Mouse (Mus musculus) lung, postnatal 14 days (tissue): ENCODE measurements around the gene Gm49388.
"Not testable (repeated sequence)": the region's sequence is repeated elsewhere in the genome, so short reads cannot be mapped to it uniquely, and the experiment has no call there.

Experiments
- DNase-seq: peaks from one replicate; pipeline ENCODE4 v3.0.0; 2021

The Gm49388 gene

DNA sequence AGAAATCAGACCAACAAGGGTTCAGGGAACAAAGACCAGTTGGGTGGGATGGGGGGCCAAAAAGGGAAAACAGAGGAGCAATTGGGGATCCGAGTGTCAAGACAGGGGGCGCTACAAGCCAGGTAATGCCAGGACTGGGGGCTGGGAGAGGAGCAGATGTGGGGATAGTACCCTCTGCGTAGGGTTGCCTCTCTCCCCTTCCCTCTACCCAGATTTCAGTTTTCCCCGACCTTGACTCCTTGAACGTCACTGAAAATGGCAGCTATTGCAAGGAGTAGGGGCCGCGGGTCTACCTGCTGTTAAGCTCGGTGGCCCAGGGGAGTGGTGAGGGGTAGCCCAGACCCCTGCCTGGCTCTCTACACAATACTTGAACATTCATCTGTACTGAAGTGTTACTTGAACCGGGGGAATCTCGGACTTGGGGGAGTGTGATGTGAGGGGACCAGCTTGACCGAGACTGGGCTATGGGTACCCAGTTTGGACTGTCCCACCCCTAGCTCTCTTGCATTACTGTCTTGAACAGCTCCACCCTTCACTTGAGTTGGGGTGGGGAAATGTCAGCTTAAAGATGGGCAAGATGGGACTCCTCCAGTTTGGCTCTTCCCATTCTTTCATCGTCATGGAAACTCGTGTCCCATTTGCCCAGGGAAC lies 16.9 kb upstream of the Gm49388 start:
- DNase-seq, result no peak

DNA sequence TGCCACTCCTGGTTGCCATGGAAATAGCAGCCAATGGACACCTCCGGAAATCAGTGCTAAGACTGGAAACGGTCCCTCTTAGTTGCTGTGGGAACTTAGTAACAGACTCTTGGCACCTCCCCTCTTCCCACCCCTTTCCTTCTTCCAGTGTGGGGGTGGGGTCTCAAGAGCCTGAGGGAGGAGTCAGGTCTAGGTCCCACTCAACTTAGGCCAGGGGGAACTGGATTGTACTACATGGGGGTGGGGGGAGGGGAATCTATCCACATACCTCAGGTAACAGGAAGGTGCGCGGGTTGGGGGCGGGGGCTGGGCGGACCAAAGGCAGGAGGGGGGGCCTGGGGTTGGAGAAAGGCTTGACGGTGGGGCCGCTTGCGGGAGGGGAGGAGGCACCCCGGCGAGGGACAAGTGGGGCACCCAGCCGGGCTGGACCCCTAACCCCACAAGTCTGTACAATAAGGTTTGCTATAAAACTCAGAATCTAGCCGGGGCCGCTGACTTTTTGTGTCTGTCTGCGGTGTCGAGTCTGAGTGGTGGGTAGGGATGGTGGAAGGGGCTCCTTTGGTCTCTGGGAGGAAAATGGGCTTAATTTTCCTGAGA lies 16.3 kb upstream of the Gm49388 start:
- peak; percentile 95 for DNase-seq

GRCm38 (mm10) chr7:127769651-127770038 lies 15.8 kb upstream of the Gm49388 start, which contains the start of gene Orai3:
Orai3 (plus strand) TSS chr7:127769815.
- DNase-seq, result peak; percentile 90

DNA sequence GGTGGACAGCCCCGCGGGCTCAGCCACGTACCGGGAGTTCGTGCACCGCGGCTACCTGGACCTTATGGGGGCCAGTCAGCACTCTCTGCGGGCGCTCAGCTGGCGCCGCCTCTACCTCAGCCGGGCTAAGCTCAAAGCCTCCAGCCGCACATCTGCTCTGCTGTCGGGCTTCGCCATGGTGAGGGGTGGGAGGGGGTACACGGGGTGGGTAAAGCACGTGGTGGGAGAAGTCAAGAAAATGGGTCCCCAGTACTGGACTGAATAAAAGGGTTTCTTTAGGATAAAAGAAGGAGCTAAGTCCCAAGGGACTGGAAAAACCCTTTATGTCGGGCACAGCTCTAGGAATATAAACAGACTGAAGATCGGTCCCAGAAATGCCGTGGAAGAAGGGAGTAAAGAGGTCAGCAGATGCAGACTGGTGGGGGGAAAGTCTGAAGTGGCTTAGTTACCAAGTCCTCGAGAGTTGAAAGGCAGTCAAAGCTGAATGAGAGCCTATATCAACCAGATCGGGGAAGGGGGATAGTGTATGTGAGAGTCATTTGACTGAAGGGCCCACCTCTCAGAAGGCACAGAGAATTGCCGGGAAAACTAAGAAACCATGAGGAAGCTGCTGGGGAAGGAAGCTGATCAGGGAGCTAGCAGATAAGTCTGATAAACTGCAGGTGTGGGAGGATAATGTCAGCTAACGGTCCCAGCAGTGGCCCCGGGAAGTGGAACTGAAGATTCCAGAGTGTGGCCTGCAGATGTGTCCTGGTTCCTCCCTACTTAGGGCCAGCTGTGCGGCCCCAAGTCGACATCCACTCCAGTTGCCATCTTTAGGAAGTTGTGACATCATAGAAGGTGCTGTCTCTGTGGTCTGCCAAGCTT lies 15.1 kb upstream of the Gm49388 start:
- no peak for DNase-seq

- no peak for DNase-seq
These were observed 14.1 kb upstream of the Gm49388 start for GRCm38 (mm10) chr7:127771262-127771661.

DNA sequence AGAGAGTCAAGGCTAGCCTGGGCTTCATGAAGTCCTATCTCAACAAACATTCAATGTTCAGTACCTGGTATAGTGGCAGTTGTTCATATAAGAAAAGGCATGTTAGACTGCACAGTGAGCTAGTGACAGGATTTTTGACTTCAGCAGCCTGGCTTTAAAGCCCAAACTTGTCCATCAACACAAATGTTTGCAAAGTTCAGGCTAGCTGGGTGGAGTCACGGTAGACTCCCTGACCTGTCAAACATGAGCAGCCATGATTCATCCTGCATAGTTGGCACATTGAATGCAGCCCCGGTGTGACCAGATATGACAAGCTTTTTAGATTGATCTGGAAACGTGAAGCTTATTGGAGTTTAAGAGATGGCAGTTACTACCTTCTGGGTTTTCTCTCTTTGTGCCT lies 13.3 kb upstream of the Gm49388 start:
- DNase-seq, result no peak

- DNase-seq, result no peak
These were observed 12.9 kb upstream of the Gm49388 start for GRCm38 (mm10) chr7:127772557-127772956.

DNA sequence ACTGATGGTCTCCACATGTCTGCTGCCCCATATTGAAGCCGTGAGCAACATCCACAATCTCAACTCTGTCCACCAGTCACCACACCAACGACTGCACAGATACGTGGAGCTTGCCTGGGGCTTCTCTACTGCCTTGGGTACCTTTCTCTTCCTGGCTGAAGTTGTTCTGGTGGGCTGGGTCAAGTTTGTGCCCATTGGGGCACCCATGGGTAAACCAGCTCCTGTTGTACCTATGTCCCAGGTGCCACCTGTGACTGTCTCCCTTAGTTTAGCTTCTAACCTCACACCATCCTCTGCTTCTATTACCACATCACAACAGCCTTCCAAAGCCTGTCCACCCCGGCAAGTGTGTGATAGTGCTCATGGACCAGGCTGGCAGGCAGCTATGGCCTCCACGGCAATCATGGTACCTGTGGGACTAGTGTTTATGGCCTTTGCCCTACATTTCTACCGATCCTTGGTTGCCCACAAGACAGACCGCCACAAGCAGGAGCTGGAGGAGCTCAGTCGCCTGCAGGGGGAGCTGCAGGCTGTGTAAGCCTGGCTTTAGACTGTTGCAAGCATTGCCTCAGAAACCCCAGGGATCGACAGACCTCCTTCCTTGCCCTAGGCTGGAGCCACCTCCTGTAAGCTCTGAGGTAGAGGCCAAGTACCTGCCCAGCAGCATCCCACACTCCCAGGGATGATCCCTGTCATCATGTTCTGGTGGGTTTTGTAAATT lies 11.6 kb upstream of the Gm49388 start:
- peak; percentile 73 for DNase-seq

GRCm38 (mm10) chr7:127775837-127776236 lies 9.6 kb upstream of the Gm49388 start:
- not testable (repeated sequence) for DNase-seq

DNA sequence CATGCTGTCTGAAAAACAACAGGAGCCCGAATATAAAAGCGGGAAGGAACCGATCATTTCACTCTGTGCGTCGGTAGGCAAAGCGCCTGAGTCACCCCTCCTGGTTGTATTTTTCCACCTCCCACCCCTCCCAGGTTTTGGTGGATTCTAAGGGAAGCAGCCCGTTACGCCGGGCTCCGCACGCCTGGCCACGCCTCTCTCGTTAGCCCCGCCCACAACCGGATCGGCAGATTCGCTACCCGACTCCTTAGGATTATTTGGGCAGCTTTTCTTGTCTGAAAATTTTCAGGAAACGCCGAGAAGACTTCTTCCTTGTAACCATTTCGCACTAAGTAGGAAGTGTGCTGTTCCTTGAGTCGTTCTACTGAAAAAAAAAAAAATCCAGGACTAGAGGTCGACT lies 9.0 kb upstream of the Gm49388 start, which contains the start of gene Setd1a:
Gene Setd1a (plus strand): TSS at position 245 of the 400 bp plus-strand sequence.
- DNase-seq, result peak; percentile 94

GRCm38 (mm10) chr7:127776878-127777473 lies 8.4 kb upstream of the Gm49388 start:
- DNase-seq, result peak; percentile 97

GRCm38 (mm10) chr7:127777474-127778266 lies 7.7 kb upstream of the Gm49388 start:
- peak; percentile 62 for DNase-seq

DNA sequence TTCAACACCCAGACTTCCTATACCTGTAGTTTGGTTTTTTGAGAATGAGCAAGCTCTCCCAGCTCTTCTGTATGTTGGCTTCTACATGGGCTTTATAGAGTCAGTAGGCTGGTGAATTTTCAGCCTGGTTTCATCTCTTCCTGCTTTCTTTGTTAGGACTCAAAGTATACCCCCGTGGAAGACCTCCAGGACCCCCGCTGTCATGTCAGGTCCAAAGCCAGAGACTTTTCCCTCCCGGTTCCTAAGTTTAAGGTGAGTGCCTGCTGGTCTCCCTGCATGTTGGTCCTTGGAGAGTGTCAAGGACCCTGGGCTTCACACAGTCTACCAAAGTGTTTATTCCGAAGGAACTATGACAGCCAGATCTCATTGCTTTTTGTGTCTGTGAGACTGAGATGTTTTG lies 7.1 kb upstream of the Gm49388 start:
- DNase-seq, result no peak

GRCm38 (mm10) chr7:127797076-127797845 lies 11.9 kb downstream of the Gm49388 start:
- DNase-seq, result no peak

GRCm38 (mm10) chr7:127798591-127798990 lies 13.2 kb downstream of the Gm49388 start:
- DNase-seq, result no peak

- no peak for DNase-seq
These were observed 13.8 kb downstream of the Gm49388 start for GRCm38 (mm10) chr7:127799211-127799610.

DNA sequence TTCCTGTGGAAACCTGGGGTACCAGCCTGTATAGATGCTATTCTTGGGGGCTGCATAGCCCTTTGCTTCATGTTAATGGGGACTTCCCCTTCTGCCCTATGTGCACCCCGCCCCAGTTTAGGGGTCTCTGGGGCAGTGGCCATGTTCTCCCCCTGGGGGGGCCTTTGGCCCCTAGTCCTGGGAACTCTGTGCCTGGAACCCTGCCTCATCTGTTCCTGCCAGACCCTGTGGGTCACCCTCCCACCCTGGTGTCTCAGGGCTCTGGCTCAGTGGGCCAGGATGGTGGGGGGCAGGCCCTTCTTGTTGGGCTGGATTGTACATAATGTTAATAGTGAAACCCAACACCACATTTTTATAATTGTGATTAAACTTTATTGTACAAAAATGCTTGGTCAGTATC lies 14.3 kb downstream of the Gm49388 start:
- no peak for DNase-seq

DNA sequence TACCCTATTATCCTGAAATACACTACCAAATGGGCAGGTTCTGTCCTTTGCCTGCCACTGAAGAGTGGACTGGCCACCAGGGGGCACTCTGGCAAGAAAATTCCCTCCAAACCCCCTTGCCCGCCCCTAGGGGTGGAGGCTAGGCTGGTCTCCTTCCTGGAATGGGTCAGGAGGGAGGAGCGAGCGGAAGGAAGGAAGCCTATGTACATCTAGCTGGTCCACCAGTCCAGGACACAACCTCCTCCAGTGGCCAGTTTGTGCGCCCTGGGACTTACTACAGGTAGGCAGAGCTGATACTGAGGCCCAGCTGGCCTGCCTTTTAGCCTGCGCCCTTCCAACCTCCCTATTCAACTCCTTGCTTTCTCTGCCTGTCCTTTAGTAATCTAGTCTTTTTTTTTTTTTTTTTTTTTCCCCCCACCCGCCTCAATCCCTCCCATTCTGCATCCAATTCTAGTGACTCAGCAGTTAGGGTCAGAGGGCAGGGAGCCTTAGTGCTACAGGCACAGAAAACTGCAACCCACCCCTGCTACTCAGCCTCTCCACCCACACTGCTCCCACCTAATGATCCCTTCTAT lies 15.1 kb downstream of the Gm49388 start, which contains the start of gene Hsd3b7:
Gene Hsd3b7 (plus strand): TSS at position 170 of the 575 bp plus-strand sequence.
- DNase-seq, result peak; percentile 97

GRCm38 (mm10) chr7:127801010-127801621 lies 15.7 kb downstream of the Gm49388 start:
- no peak for DNase-seq

GRCm38 (mm10) chr7:127802313-127802712 lies 16.9 kb downstream of the Gm49388 start:
- DNase-seq, result no peak
